Mouse (Mus musculus): Measurements from ENCODE around the gene Large2.

DNA sequence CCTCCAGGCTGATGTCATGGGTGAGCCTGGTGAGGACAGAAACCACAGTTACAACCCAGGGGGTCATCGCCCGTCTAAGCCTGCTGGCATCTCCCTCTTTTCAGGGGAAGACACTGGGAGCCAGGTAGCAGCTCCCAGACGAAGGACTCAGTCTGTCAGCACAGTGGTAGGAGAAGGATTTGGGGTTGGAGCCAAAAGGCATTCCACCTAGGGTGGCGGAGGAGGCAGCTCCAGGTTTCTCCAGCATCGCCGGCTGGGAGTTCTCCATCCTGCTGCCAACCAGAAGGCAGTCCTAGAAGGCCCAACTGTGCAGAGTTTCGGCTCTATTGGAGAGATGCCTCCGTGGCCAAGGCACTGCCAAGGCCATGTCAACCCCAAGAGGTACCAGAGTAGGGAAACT lies 16.4 kb upstream of the Large2 start:
- no peak for TF ChIP-seq CTCF (IDR thresholded peaks at IDR 0.05; ENCODE audit: borderline replicate concordance, insufficient read depth, low read length)
- TF ChIP-seq POLR2A (IDR thresholded peaks at IDR 0.05; ENCODE audit: low read depth, low read length), result no peak

Data from embryonic fibroblast, embryonic 13.5 days (primary cell).